In the genomic region with DNA sequence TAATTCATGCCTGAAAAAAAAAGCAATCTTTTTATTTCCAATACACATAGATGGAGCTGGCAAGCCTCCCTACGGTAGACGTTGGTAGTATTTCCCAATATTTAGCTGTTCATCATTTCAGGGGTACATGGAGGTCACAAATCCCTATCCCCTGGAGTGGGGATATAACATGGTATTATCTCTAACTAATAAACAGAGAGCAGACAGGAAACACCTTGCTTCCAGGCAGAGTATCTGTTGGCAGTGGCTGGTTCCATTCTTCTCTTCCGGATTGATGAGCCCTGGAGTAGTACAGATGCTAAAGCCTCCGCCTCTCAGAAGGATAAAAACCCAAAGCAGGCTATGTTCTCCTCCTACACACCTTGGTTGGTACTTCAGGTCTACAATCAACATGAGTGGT, we compare ENCODE assay signal across 24 mouse cellular contexts.
"Had no signal": no experiment of that assay in that cellular context is flagged by ENCODE, and none has a peak within 500 bp of the region (broad histone marks: within the 10 kb centered on the region; RNA-seq: fewer than 3 reads in every experiment).

No protein-coding gene starts in this region.

- H3K9me3 ChIP-seq: heart, embryonic 10.5 days; heart, embryonic 12.5 days; hindbrain, embryonic 10.5 days; hindbrain, embryonic 12.5 days; intestine, embryonic 15.5 days; limb, embryonic 10.5 days; limb, embryonic 12.5 days; liver, embryonic 12.5 days had no signal

- H3K9ac ChIP-seq: heart, embryonic 12.5 days; hindbrain, embryonic 12.5 days; hindbrain, embryonic 14.5 days; intestine, embryonic 15.5 days; limb, embryonic 12.5 days; liver, embryonic 12.5 days had no signal

- ATAC-seq: hindbrain, embryonic 16.5 days; inflammation-experienced regulatory T-cells, adult 6 months; intestine, embryonic 15.5 days; intestine, postnatal 0 days; liver, embryonic 12.5 days had no signal

- DNase-seq: gastrocnemius, postnatal 14 days; gastrocnemius, postnatal 36 days; heart, postnatal 10 days; heart, postnatal 4 days; kidney, adult 18-20 months; kidney, adult 8-10 months; kidney, postnatal 10 days; kidney, postnatal 25 days; kidney, postnatal 4 days; liver had no signal

- H3K4me1 ChIP-seq: heart, embryonic 10.5 days; heart, embryonic 12.5 days; hindbrain, embryonic 10.5 days; hindbrain, embryonic 12.5 days; intestine, embryonic 15.5 days had no signal

- H3K4me2 ChIP-seq: heart, embryonic 12.5 days; hindbrain, embryonic 12.5 days; hindbrain, embryonic 14.5 days; intestine, embryonic 15.5 days; limb, embryonic 12.5 days; liver, embryonic 12.5 days had no signal

- H3K4me3 ChIP-seq: heart, embryonic 10.5 days; heart, embryonic 12.5 days; hindbrain, embryonic 10.5 days; hindbrain, embryonic 12.5 days; intestine, embryonic 15.5 days; layer of hippocampus, adult 2 months; left cerebral cortex, adult 2 months; limb, embryonic 10.5 days; limb, embryonic 12.5 days; liver, embryonic 12.5 days had no signal

- H3K27me3 ChIP-seq: heart, embryonic 12.5 days; hindbrain, embryonic 12.5 days; intestine, embryonic 15.5 days; limb, embryonic 12.5 days; liver, embryonic 12.5 days had no signal

- H3K36me3 ChIP-seq: heart, embryonic 10.5 days; heart, embryonic 12.5 days; hindbrain, embryonic 10.5 days; hindbrain, embryonic 12.5 days; intestine, embryonic 15.5 days; limb, embryonic 10.5 days; limb, embryonic 12.5 days; liver, embryonic 12.5 days had no signal

- H3K27ac ChIP-seq: heart, embryonic 10.5 days; hindbrain, embryonic 10.5 days; hindbrain, embryonic 12.5 days; hindbrain, embryonic 14.5 days; intestine, embryonic 15.5 days; layer of hippocampus, adult 2 months; left cerebral cortex, adult 2 months; limb, embryonic 10.5 days; limb, embryonic 12.5 days; liver, embryonic 12.5 days had no signal
